Mouse (Mus musculus): ENCODE measurements around the gene Nfasc. TPM values are rescaled to one million over a fixed set of nuclear protein-coding genes. Genes with fewer than 3 reads are reported as not detected.

The Nfasc gene
- polyA plus RNA-seq, 1 experiment, result 2.0 TPM

DNA sequence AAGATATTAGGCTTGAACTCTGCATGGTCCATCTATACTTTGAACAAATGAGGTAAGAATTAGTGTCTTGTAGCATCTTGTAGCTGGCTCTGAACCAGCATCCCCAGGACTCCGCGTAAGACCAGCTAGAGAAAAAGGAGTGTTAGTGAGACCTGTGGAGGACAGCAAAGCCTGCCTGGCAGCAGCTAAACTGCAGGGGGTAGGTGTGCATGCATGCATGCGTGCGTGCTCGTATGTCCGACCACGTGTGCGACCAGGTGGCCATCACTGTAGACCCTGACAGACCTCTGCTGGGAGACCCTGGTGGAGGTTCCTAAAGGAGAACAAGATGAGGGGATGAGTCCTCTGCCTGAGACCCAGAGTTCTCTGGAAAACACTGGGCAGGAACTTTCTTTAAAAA, 113.4 kb downstream of the Nfasc start:
- WGBS, result 92% methylated on average over 8 of the region's 8 CpGs
- H3K4me3 ChIP-seq (ENCODE audit: control insufficient read depth, insufficient read depth, low read length), result no peak overlapping the region
- H3K27ac ChIP-seq (ENCODE audit: control insufficient read depth, insufficient read depth, low read length), result no peak overlapping the region
- TF ChIP-seq CTCF (IDR thresholded peaks at IDR 0.05; ENCODE audit: borderline replicate concordance, control insufficient read depth, extremely low read depth, insufficient read depth, low read length, poor library complexity), result no peak
- TF ChIP-seq POLR2A (IDR thresholded peaks at IDR 0.05; ENCODE audit: control insufficient read depth, extremely low read depth, insufficient read depth, low read length, poor library complexity), result no peak
- H3K36me3 ChIP-seq (ENCODE audit: control insufficient read depth, insufficient read depth, low read length), result no peaks in the 10 kb centered on the region
- no peaks in the 10 kb centered on the region for H3K27me3 ChIP-seq (ENCODE audit: control insufficient read depth, insufficient read depth, low read length)
- no peak for DNase-seq
- no peaks in the 10 kb centered on the region for H3K4me1 ChIP-seq (replicated peaks; ENCODE audit: control insufficient read depth, insufficient read depth, low read length)

DNA sequence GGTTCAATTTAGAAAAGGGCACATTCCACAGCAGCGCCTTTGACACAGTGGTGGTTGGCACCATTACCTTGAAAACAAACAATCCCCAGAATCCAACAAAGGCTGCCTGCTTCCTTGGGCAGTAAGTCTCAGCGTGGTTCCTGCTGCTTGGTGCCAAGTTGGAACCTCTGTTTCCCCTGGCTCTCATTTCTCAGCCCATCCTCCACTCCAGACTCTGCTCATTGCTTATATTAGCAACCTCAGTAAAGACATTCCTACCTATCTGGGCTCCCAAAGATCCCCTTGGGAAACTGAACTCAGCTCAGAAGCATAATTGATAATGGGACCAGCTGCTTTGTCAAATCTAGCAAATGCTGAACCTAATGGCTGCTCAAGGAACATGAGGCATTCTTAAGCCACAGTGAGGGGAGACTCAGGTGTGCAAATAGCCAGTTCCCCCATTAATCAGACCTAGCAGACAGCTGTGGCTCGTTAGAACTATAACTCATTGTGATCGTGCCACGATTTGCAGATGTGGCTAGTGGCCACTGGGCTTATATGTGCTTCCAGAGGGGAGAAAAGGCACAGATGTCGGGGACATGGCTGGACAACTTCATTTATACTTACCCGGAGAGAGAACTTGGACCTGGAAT, 115.4 kb downstream of the Nfasc start:
- DNase-seq, result no peak
- Histone ChIP-seq H3K27me3 (ENCODE audit: control insufficient read depth, insufficient read depth, low read length) (no peaks in the 10 kb centered on the region), H3K4me1 (replicated peaks; ENCODE audit: control insufficient read depth, insufficient read depth, low read length) (no peaks in the 10 kb centered on the region), H3K4me3 (ENCODE audit: control insufficient read depth, insufficient read depth, low read length) (no peak overlapping the region), H3K36me3 (ENCODE audit: control insufficient read depth, insufficient read depth, low read length) (no peaks in the 10 kb centered on the region), H3K27ac (ENCODE audit: control insufficient read depth, insufficient read depth, low read length) (no peak overlapping the region)
- WGBS, result 81% methylated on average over 7 of the region's 7 CpGs
- TF ChIP-seq CTCF (IDR thresholded peaks at IDR 0.05; ENCODE audit: borderline replicate concordance, control insufficient read depth, extremely low read depth, insufficient read depth, low read length, poor library complexity) (no peak), POLR2A (IDR thresholded peaks at IDR 0.05; ENCODE audit: control insufficient read depth, extremely low read depth, insufficient read depth, low read length, poor library complexity) (no peak)

DNA sequence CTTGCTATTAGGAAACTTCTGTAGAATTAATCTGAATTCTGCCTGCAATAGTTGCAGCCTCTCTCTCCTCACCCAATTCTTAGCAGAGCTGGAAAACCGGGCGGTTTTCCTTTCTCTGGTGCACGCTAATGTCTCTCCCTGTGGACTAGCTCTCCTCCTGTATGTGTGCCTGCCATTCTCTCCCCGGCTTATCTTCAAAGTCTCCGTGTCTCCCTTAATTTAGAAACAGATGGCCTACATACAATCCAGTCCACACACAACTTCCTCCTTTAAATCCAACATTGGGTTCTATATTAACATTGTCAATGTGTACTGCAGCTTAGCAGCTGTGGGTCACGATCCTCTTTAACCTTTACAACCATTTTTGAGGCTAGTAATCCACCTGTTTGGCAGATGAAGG, 116.6 kb downstream of the Nfasc start:
- TF ChIP-seq POLR2A (IDR thresholded peaks at IDR 0.05; ENCODE audit: control insufficient read depth, extremely low read depth, insufficient read depth, low read length, poor library complexity), result no peak
- no peak for TF ChIP-seq CTCF (IDR thresholded peaks at IDR 0.05; ENCODE audit: borderline replicate concordance, control insufficient read depth, extremely low read depth, insufficient read depth, low read length, poor library complexity)
- 72% methylated on average over 6 of the region's 6 CpGs for WGBS
- Histone ChIP-seq H3K27ac (ENCODE audit: control insufficient read depth, insufficient read depth, low read length) (no peak overlapping the region), H3K4me3 (ENCODE audit: control insufficient read depth, insufficient read depth, low read length) (no peak overlapping the region), H3K4me1 (replicated peaks; ENCODE audit: control insufficient read depth, insufficient read depth, low read length) (no peaks in the 10 kb centered on the region), H3K27me3 (ENCODE audit: control insufficient read depth, insufficient read depth, low read length) (no peaks in the 10 kb centered on the region), H3K36me3 (ENCODE audit: control insufficient read depth, insufficient read depth, low read length) (no peaks in the 10 kb centered on the region)
- no peak for DNase-seq

DNA sequence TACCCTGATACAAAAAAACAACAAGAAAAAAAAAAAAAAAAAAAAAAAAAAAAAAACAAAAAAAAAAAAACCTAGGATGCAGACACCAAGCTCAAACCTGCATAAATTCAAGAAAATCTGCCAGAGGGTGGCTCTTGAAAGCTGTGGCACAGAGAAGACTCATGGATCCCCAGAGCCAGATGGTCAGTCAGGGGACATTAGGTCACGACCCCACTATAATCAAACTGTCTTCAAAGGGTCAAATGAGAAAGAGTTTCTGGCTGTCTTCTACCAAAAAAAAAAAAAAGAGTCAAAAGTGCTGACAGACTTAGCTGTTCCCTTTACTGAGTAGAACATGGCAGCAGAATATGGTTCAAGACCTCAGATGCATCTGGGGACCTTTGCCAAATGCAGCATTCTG, 117.1 kb downstream of the Nfasc start:
- Histone ChIP-seq H3K36me3 (ENCODE audit: control insufficient read depth, insufficient read depth, low read length) (no peaks in the 10 kb centered on the region), H3K4me3 (ENCODE audit: control insufficient read depth, insufficient read depth, low read length) (no peak overlapping the region), H3K27me3 (ENCODE audit: control insufficient read depth, insufficient read depth, low read length) (no peaks in the 10 kb centered on the region), H3K4me1 (replicated peaks; ENCODE audit: control insufficient read depth, insufficient read depth, low read length) (no peaks in the 10 kb centered on the region), H3K27ac (ENCODE audit: control insufficient read depth, insufficient read depth, low read length) (no peak overlapping the region)
- no peak for DNase-seq
- TF ChIP-seq POLR2A (IDR thresholded peaks at IDR 0.05; ENCODE audit: control insufficient read depth, extremely low read depth, insufficient read depth, low read length, poor library complexity) (no peak), CTCF (IDR thresholded peaks at IDR 0.05; ENCODE audit: borderline replicate concordance, control insufficient read depth, extremely low read depth, insufficient read depth, low read length, poor library complexity) (no peak)
- 58% methylated on average over 1 of the region's 1 CpGs for WGBS

DNA sequence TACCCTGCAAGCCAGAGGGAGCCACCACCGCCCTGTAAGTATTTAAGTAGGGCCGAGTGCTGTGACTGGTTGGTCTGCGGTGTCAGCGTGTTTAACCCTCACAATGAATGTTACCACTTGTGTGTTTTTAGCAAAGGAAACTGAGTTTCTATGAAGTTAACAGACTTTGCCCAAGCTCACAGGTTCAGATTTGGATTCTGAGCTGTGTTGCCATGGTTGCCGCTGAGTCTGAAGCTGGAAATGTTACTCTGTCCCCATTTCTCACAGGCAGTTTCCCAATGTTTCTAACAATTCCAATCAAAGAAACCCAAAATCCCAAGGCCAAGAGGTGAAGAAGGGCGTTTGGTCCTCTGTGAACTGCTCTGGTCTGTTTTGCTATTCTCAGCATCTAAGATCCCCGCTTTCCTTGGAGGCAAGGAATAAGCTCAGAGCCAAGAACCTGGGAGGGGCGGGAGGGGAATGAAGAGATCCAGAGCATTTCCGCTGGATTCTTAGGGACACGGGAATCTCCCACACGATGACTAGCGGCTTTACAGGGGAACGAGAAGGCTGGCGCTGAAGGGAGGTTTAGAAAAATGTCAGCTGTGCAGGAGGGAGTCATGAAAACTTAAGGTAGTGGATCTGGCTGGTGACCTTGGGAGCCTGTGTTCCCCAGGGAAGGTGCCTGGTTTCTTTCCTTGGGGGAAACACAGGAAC, 117.8 kb downstream of the Nfasc start:
- TF ChIP-seq CTCF (IDR thresholded peaks at IDR 0.05; ENCODE audit: borderline replicate concordance, control insufficient read depth, extremely low read depth, insufficient read depth, low read length, poor library complexity), result no peak
- TF ChIP-seq POLR2A (IDR thresholded peaks at IDR 0.05; ENCODE audit: control insufficient read depth, extremely low read depth, insufficient read depth, low read length, poor library complexity), result no peak
- Histone ChIP-seq H3K27me3 (ENCODE audit: control insufficient read depth, insufficient read depth, low read length) (no peaks in the 10 kb centered on the region), H3K4me3 (ENCODE audit: control insufficient read depth, insufficient read depth, low read length) (no peak overlapping the region), H3K27ac (ENCODE audit: control insufficient read depth, insufficient read depth, low read length) (no peak overlapping the region), H3K36me3 (ENCODE audit: control insufficient read depth, insufficient read depth, low read length) (no peaks in the 10 kb centered on the region), H3K4me1 (replicated peaks; ENCODE audit: control insufficient read depth, insufficient read depth, low read length) (no peaks in the 10 kb centered on the region)
- no peak for DNase-seq
- 59% methylated on average over 14 of the region's 14 CpGs for WGBS

DNA sequence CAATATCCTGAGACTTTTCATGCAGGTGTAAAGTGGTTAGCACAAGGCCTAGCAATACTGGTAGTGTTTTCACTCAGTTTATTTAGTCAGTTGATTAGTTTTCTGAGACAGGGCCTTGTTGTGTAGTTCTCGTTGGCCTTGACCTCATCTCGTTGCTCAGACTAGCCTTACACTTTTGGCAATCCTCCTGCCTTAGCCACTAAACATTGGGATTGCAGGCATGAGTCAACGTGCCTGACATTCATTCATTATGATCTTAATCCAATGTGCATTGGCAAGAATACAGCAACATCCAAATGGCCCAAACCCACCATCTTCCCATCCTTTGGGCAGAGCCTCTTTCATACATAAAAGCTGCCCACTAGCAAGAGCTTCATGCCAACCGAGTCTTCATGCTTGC, 129.5 kb downstream of the Nfasc start:
- no peak for DNase-seq
- no peak for TF ChIP-seq POLR2A (IDR thresholded peaks at IDR 0.05; ENCODE audit: control insufficient read depth, extremely low read depth, insufficient read depth, low read length, poor library complexity)
- TF ChIP-seq CTCF (IDR thresholded peaks at IDR 0.05; ENCODE audit: borderline replicate concordance, control insufficient read depth, extremely low read depth, insufficient read depth, low read length, poor library complexity), result no peak
- no peak overlapping the region for H3K4me3 ChIP-seq (ENCODE audit: control insufficient read depth, insufficient read depth, low read length)
- no peaks in the 10 kb centered on the region for H3K4me1 ChIP-seq (replicated peaks; ENCODE audit: control insufficient read depth, insufficient read depth, low read length)
- WGBS, result 83% methylated on average over 4 of the region's 4 CpGs
- no peak overlapping the region for H3K27ac ChIP-seq (ENCODE audit: control insufficient read depth, insufficient read depth, low read length)
- H3K36me3 ChIP-seq (ENCODE audit: control insufficient read depth, insufficient read depth, low read length), result no peaks in the 10 kb centered on the region
- H3K27me3 ChIP-seq (ENCODE audit: control insufficient read depth, insufficient read depth, low read length), result no peaks in the 10 kb centered on the region

Measured in thymus, adult 2 months (tissue).